Comparison of ENCODE assay signal across 10 mouse cellular contexts in genomic region chr11:103402198-103402597, GRCm38 (mm10). TPM values are rescaled to one million over a fixed set of nuclear protein-coding genes. Genes with fewer than 3 reads are reported as not detected.
DNase-seq lines count a peak whose midpoint lies in the region; ATAC-seq and TF ChIP-seq lines count a peak whose summit lies in the region.
"Had no signal": no experiment of that assay in that cellular context is flagged by ENCODE, and none has a peak within 500 bp of the region (broad histone marks: within the 10 kb centered on the region; RNA-seq: fewer than 3 reads in every experiment).

No protein-coding gene starts in this region.

- no peaks in the 10 kb centered on the region for H3K9me3 ChIP-seq in hindbrain, postnatal 0 days (ENCODE audit: low read length)
- H3K9me3 ChIP-seq in hindbrain, embryonic 14.5 days (ENCODE audit: control insufficient read depth, low read length), result no peaks in the 10 kb centered on the region
- H3K9me3 ChIP-seq in hindbrain, embryonic 13.5 days, result no peaks in the 10 kb centered on the region
- H3K9me3 ChIP-seq: embryonic facial prominence, embryonic 13.5 days; liver, embryonic 15.5 days had no signal

- H3K27ac ChIP-seq in hindbrain, postnatal 0 days, result no peak overlapping the region
- H3K27ac ChIP-seq in hindbrain, embryonic 14.5 days, result no peak overlapping the region
- no peak overlapping the region for H3K27ac ChIP-seq in embryonic fibroblast, embryonic 13.5 days (ENCODE audit: insufficient read depth, low read length)
- H3K27ac ChIP-seq in hindbrain, embryonic 13.5 days, result no peak overlapping the region
- H3K27ac ChIP-seq: embryonic facial prominence, embryonic 13.5 days; liver, embryonic 15.5 days had no signal

- TF ChIP-seq CTCF in hindbrain, postnatal 0 days (IDR thresholded peaks at IDR 0.05; ENCODE audit: low read depth), result peak; percentile 69
- TF ChIP-seq CTCF in embryonic fibroblast, embryonic 13.5 days (IDR thresholded peaks at IDR 0.05; ENCODE audit: borderline replicate concordance, insufficient read depth, low read length), result peak; percentile 73
- TF ChIP-seq CTCF in lung, adult 2 months (IDR thresholded peaks at IDR 0.05; ENCODE audit: insufficient read depth, low read length), result peak; percentile 89

- no peak overlapping the region for H3K9ac ChIP-seq in hindbrain, postnatal 0 days (replicated peaks; ENCODE audit: low read length)
- no peak overlapping the region for H3K9ac ChIP-seq in hindbrain, embryonic 14.5 days
- H3K9ac ChIP-seq in hindbrain, embryonic 13.5 days, result no peak overlapping the region
- H3K9ac ChIP-seq: embryonic facial prominence, embryonic 13.5 days; liver, embryonic 15.5 days had no signal

- H3K4me3 ChIP-seq in hindbrain, postnatal 0 days (ENCODE audit: low read length), result no peak overlapping the region
- no peak overlapping the region for H3K4me3 ChIP-seq in hindbrain, embryonic 14.5 days (replicated peaks; ENCODE audit: low read length)
- H3K4me3 ChIP-seq in embryonic fibroblast, embryonic 13.5 days (ENCODE audit: insufficient read depth, low read length), result no peak overlapping the region
- H3K4me3 ChIP-seq in lung, adult 2 months (replicated peaks; ENCODE audit: extremely low read depth, low read depth, low read length), result no peak overlapping the region
- H3K4me3 ChIP-seq in hindbrain, embryonic 13.5 days, result no peak overlapping the region
- H3K4me3 ChIP-seq: embryonic facial prominence, embryonic 13.5 days; liver, embryonic 15.5 days had no signal

- H3K36me3 ChIP-seq in hindbrain, postnatal 0 days (ENCODE audit: insufficient read depth, low read length), result peaks cover 3% of the 10 kb centered on the region; the same call in 1 of the 2 replicates
- H3K36me3 ChIP-seq in hindbrain, embryonic 14.5 days (replicated peaks; ENCODE audit: control insufficient read depth, insufficient read depth), result peaks cover 20% of the 10 kb centered on the region
- peaks cover 26% of the 10 kb centered on the region for H3K36me3 ChIP-seq in hindbrain, embryonic 13.5 days

- H3K4me2 ChIP-seq in hindbrain, postnatal 0 days (ENCODE audit: low read depth, low read length), result no peak overlapping the region
- no peak overlapping the region for H3K4me2 ChIP-seq in hindbrain, embryonic 14.5 days (replicated peaks)
- H3K4me2 ChIP-seq in hindbrain, embryonic 13.5 days, result no peak overlapping the region
- H3K4me2 ChIP-seq: embryonic facial prominence, embryonic 13.5 days; liver, embryonic 15.5 days had no signal

- DNase-seq in hindbrain, postnatal 0 days (ENCODE audit: low spot score), result peak; percentile 42
- DNase-seq in hindbrain, embryonic 14.5 days (ENCODE audit: low spot score), result no peak
- peak; percentile 82 for DNase-seq in CD4-positive, CD25-positive, alpha-beta regulatory T cell, adult 2 months (ENCODE audit: low read depth, low spot score)
- peak; percentile 39 for DNase-seq in adrenal gland, adult 8-10 months
- DNase-seq in lung, adult 2 months, result peak; percentile 53
- peak; percentile 28 for DNase-seq in spleen, adult 12 weeks (ENCODE audit: low spot score)

- 71% methylated on average over 2 of the region's 2 CpGs for WGBS in hindbrain, postnatal 0 days
- WGBS in hindbrain, embryonic 14.5 days, result 64% methylated on average over 2 of the region's 2 CpGs
- WGBS in lung, adult 2 months, result 80% methylated on average over 2 of the region's 2 CpGs
- WGBS in hindbrain, embryonic 13.5 days, result 76% methylated on average over 2 of the region's 2 CpGs

- TF ChIP-seq POLR2A in embryonic fibroblast, embryonic 13.5 days (IDR thresholded peaks at IDR 0.05; ENCODE audit: low read depth, low read length), result no peak
- TF ChIP-seq POLR2A in lung, adult 2 months (IDR thresholded peaks at IDR 0.05; ENCODE audit: borderline replicate concordance, extremely low read depth, low read depth, low read length), result no peak

- H3K4me1 ChIP-seq in hindbrain, postnatal 0 days (ENCODE audit: insufficient read depth, low read length), result no peaks in the 10 kb centered on the region
- no peaks in the 10 kb centered on the region for H3K4me1 ChIP-seq in hindbrain, embryonic 14.5 days (replicated peaks; ENCODE audit: control insufficient read depth, insufficient read depth, low read length)
- H3K4me1 ChIP-seq in embryonic fibroblast, embryonic 13.5 days (ENCODE audit: control insufficient read depth, insufficient read depth, low read length), result 0 out of 2 replicates have a peak, but pooled peaks cover 4% of the 10 kb centered on the region
- peaks cover 4% of the 10 kb centered on the region for H3K4me1 ChIP-seq in lung, adult 2 months (ENCODE audit: control insufficient read depth, insufficient read depth, low read length)
- H3K4me1 ChIP-seq in hindbrain, embryonic 13.5 days (replicated peaks), result no peaks in the 10 kb centered on the region; the same call in 1 of the 2 replicates

- H3K27me3 ChIP-seq in hindbrain, postnatal 0 days (ENCODE audit: insufficient read depth, low read length), result no peaks in the 10 kb centered on the region
- H3K27me3 ChIP-seq in hindbrain, embryonic 14.5 days (ENCODE audit: control insufficient read depth, insufficient read depth, low read length), result no peaks in the 10 kb centered on the region
- H3K27me3 ChIP-seq in hindbrain, embryonic 13.5 days, result no peaks in the 10 kb centered on the region
- H3K27me3 ChIP-seq: embryonic facial prominence, embryonic 13.5 days; liver, embryonic 15.5 days had no signal

- no peak for ATAC-seq in hindbrain, postnatal 0 days
- no peak for ATAC-seq in hindbrain, embryonic 14.5 days (ENCODE audit: low FRiP score)
- no peak for ATAC-seq in hindbrain, embryonic 13.5 days (ENCODE audit: low FRiP score)

RNA-seq across cellular contexts. Expression of gene Plekhm1, which starts 10.3 kb away (rescaled TPM):
- 8.2 and 9.4 TPM in 2 replicates for total RNA-seq in hindbrain, postnatal 0 days (2014; rRNA removed)
- polyA plus RNA-seq in hindbrain, postnatal 0 days (2015; fragmentation: Nextera tagmentation; extraction: Ambion mirVana), result 4.9 and 6.3 TPM in 2 replicates
- polyA plus RNA-seq in hindbrain, embryonic 14.5 days (2014; fragmentation: Nextera tagmentation; extraction: Ambion mirVana), result 9.2 and 10.3 TPM in 2 replicates
- total RNA-seq in adrenal gland, adult 8-10 months (2022), result 10 to 100 TPM; 21.9 to 27.6 (median 26.0) TPM
- 8.3 and 9.0 TPM in 2 replicates for polyA plus RNA-seq in embryonic fibroblast, embryonic 13.5 days (2011; ENCODE audit: insufficient read length, low read depth, missing spikeins)
- 23.9 and 28.0 TPM in 2 replicates for polyA plus RNA-seq in lung, adult 2 months (2012; rRNA removed)
- polyA plus RNA-seq in hindbrain, embryonic 13.5 days (2015; fragmentation: Nextera tagmentation; extraction: Ambion mirVana), result 9.1 TPM in 2 replicates

RNA-seq across cellular contexts. Expression of gene Arhgap27, which starts 38.7 kb away (rescaled TPM):
- total RNA-seq in hindbrain, postnatal 0 days (2014; rRNA removed), result 7.7 and 12.2 TPM in 2 replicates
- polyA plus RNA-seq in hindbrain, postnatal 0 days (2015; fragmentation: Nextera tagmentation; extraction: Ambion mirVana), result 5.5 and 5.9 TPM in 2 replicates
- polyA plus RNA-seq in hindbrain, embryonic 14.5 days (2014; fragmentation: Nextera tagmentation; extraction: Ambion mirVana), result 3.9 and 5.4 TPM in 2 replicates
- total RNA-seq in adrenal gland, adult 8-10 months (2022), result 10 to 100 TPM; 11.9 to 22.2 (median 15.9) TPM
- 2.0 and 4.5 TPM in 2 replicates for polyA plus RNA-seq in embryonic fibroblast, embryonic 13.5 days (2011; ENCODE audit: insufficient read length, low read depth, missing spikeins)
- 71.4 and 83.7 TPM in 2 replicates for polyA plus RNA-seq in lung, adult 2 months (2012; rRNA removed)
- polyA plus RNA-seq in hindbrain, embryonic 13.5 days (2015; fragmentation: Nextera tagmentation; extraction: Ambion mirVana), result 3.2 and 3.4 TPM in 2 replicates

Comparison
In these comparisons a context has a peak if more than half of its experiments do, and no peak if none do; other contexts are left out.
1. RNA of gene Arhgap27, which starts 38.7 kb away (polyA plus RNA-seq): 71.4 to 83.7 TPM in lung, adult 2 months; 5.5 to 5.9 TPM in hindbrain, postnatal 0 days, 3.9 to 5.4 TPM in hindbrain, embryonic 14.5 days, 3.2 to 3.4 TPM in hindbrain, embryonic 13.5 days and 2.0 to 4.5 TPM in embryonic fibroblast, embryonic 13.5 days; every median in the first group is over 10 times any median in the second.
2. Peak in every context shown above with its lines, with median percentiles within 50 percentile points of each other: CTCF ChIP-seq.